Mouse (Mus musculus): Measurements from ENCODE around the gene Hdac10. TPM values are rescaled to one million over a fixed set of nuclear protein-coding genes. Genes with fewer than 3 reads are reported as not detected.

Gene Hdac10
- polyA plus RNA-seq, 1 experiment from 2014 or later: 24.3 TPM

GRCm38 (mm10) chr15:89169431-89169830 is 40.9 kb upstream of the Hdac10 start:
- Histone ChIP-seq H3K9ac (peak overlapping the region; percentile 25), H3K4me3 (peak overlapping the region; percentile 22), H3K4me2 (peak overlapping the region; percentile 50), H3K27me3 (no peaks in the 10 kb centered on the region), H3K36me3 (peaks cover 41% of the 10 kb centered on the region), H3K27ac (peak overlapping the region; percentile 86), H3K4me1 (peaks cover 58% of the 10 kb centered on the region), H3K9me3 (no peaks in the 10 kb centered on the region)
- peak; percentile 77 for ATAC-seq (ENCODE audit: borderline replicate concordance, extremely low read depth, low FRiP score, low TSS enrichment)
- WGBS: 9% methylated on average over 10 of the region's 10 CpGs

GRCm38 (mm10) chr15:89168922-89169321 is 40.4 kb upstream of the Hdac10 start:
- no peaks in the 10 kb centered on the region for H3K27me3 ChIP-seq
- H3K4me3 ChIP-seq: peak overlapping the region; percentile 22
- H3K9ac ChIP-seq: peak overlapping the region; percentile 25
- peak overlapping the region; percentile 86 for H3K27ac ChIP-seq
- H3K4me2 ChIP-seq: peak overlapping the region; percentile 50
- ATAC-seq (ENCODE audit: borderline replicate concordance, extremely low read depth, low FRiP score, low TSS enrichment): no peak
- peaks cover 53% of the 10 kb centered on the region for H3K4me1 ChIP-seq
- peaks cover 46% of the 10 kb centered on the region for H3K36me3 ChIP-seq
- 38% methylated on average over 10 of the region's 10 CpGs for WGBS
- H3K9me3 ChIP-seq: no peaks in the 10 kb centered on the region

- H3K4me3 ChIP-seq: no peak overlapping the region
- WGBS: 90% methylated on average over 12 of the region's 12 CpGs
- H3K27me3 ChIP-seq: no peaks in the 10 kb centered on the region
- ATAC-seq (ENCODE audit: borderline replicate concordance, extremely low read depth, low FRiP score, low TSS enrichment): no peak
- H3K4me2 ChIP-seq: no peak overlapping the region
- no peak overlapping the region for H3K9ac ChIP-seq
- peaks cover 80% of the 10 kb centered on the region for H3K36me3 ChIP-seq
- no peaks in the 10 kb centered on the region for H3K9me3 ChIP-seq
- H3K4me1 ChIP-seq: peaks cover 33% of the 10 kb centered on the region
- no peak overlapping the region for H3K27ac ChIP-seq
Observed at GRCm38 (mm10) chr15:89165478-89165877, 37.0 kb upstream of the Hdac10 start.

- ATAC-seq (ENCODE audit: borderline replicate concordance, extremely low read depth, low FRiP score, low TSS enrichment): peak; percentile 39
Observed at GRCm38 (mm10) chr15:89161397-89161796, 32.9 kb upstream of the Hdac10 start.

GRCm38 (mm10) chr15:89158516-89158915 is 30.0 kb upstream of the Hdac10 start:
- no peaks in the 10 kb centered on the region for H3K27me3 ChIP-seq
- H3K9ac ChIP-seq: no peak overlapping the region
- H3K27ac ChIP-seq: no peak overlapping the region
- peaks cover 100% of the 10 kb centered on the region for H3K36me3 ChIP-seq
- 94% methylated on average over 16 of the region's 16 CpGs for WGBS
- no peak overlapping the region for H3K4me3 ChIP-seq
- H3K4me2 ChIP-seq: no peak overlapping the region
- no peak for ATAC-seq (ENCODE audit: borderline replicate concordance, extremely low read depth, low FRiP score, low TSS enrichment)
- H3K9me3 ChIP-seq: no peaks in the 10 kb centered on the region
- H3K4me1 ChIP-seq: peaks cover 14% of the 10 kb centered on the region

More at GRCm38 (mm10) chr15:89161397-89161796, 32.9 kb upstream of the Hdac10 start:
- Histone ChIP-seq H3K9me3 (no peaks in the 10 kb centered on the region), H3K36me3 (peaks cover 100% of the 10 kb centered on the region), H3K9ac (no peak overlapping the region), H3K4me3 (no peak overlapping the region), H3K4me1 (peaks cover 14% of the 10 kb centered on the region), H3K4me2 (no peak overlapping the region), H3K27ac (peak overlapping the region; percentile 69), H3K27me3 (no peaks in the 10 kb centered on the region)
- 57% methylated on average over 9 of the region's 9 CpGs for WGBS

GRCm38 (mm10) chr15:89157954-89158353 is 29.5 kb upstream of the Hdac10 start:
- Histone ChIP-seq H3K27me3 (no peaks in the 10 kb centered on the region), H3K4me2 (no peak overlapping the region), H3K27ac (no peak overlapping the region), H3K9ac (no peak overlapping the region), H3K4me1 (peaks cover 14% of the 10 kb centered on the region), H3K36me3 (peaks cover 96% of the 10 kb centered on the region), H3K4me3 (no peak overlapping the region), H3K9me3 (no peaks in the 10 kb centered on the region)
- ATAC-seq (ENCODE audit: borderline replicate concordance, extremely low read depth, low FRiP score, low TSS enrichment): no peak
- WGBS: 52% methylated on average over 7 of the region's 7 CpGs

GRCm38 (mm10) chr15:89152312-89152711 is 23.8 kb upstream of the Hdac10 start:
- H3K36me3 ChIP-seq: peaks cover 40% of the 10 kb centered on the region
- peaks cover 29% of the 10 kb centered on the region for H3K4me1 ChIP-seq
- no peak overlapping the region for H3K4me2 ChIP-seq
- H3K27ac ChIP-seq: no peak overlapping the region
- no peak overlapping the region for H3K9ac ChIP-seq
- peaks cover 28% of the 10 kb centered on the region for H3K27me3 ChIP-seq
- ATAC-seq (ENCODE audit: borderline replicate concordance, extremely low read depth, low FRiP score, low TSS enrichment): no peak
- no peaks in the 10 kb centered on the region for H3K9me3 ChIP-seq
- no peak overlapping the region for H3K4me3 ChIP-seq

- Histone ChIP-seq H3K9me3 (no peaks in the 10 kb centered on the region), H3K4me1 (peaks cover 42% of the 10 kb centered on the region), H3K27ac (peak overlapping the region; percentile 47; the same call in 1 of the 2 replicates), H3K36me3 (peaks cover 17% of the 10 kb centered on the region), H3K4me3 (peak overlapping the region; percentile 74), H3K4me2 (peak overlapping the region; percentile 98), H3K27me3 (peaks cover 51% of the 10 kb centered on the region), H3K9ac (no peak overlapping the region)
- ATAC-seq (ENCODE audit: borderline replicate concordance, extremely low read depth, low FRiP score, low TSS enrichment): 0 out of 2 replicates have a peak, but pooled peaks have one; percentile 21
- WGBS: 2% methylated on average over 13 of the region's 13 CpGs
Observed at GRCm38 (mm10) chr15:89150041-89150390, 21.5 kb upstream of the Hdac10 start.

GRCm38 (mm10) chr15:89149271-89150040 is 21.0 kb upstream of the Hdac10 start, which contains the start of gene Mapk11:
Mapk11 (minus strand) TSS chr15:89149628.
- Histone ChIP-seq H3K9me3 (no peaks in the 10 kb centered on the region), H3K27ac (peak within 1 kb of the TSS; percentile 57)
- WGBS: under 1% methylated on average over 61 of the region's 61 CpGs

GRCm38 (mm10) chr15:89148496-89149270 is 20.2 kb upstream of the Hdac10 start:
- Histone ChIP-seq H3K27me3 (peaks cover 54% of the 10 kb centered on the region), H3K4me3 (peak overlapping the region; percentile 74), H3K4me2 (peak overlapping the region; percentile 98), H3K9me3 (no peaks in the 10 kb centered on the region), H3K9ac (peak overlapping the region; percentile 71), H3K4me1 (peaks cover 42% of the 10 kb centered on the region), H3K27ac (no peak overlapping the region), H3K36me3 (0 out of 2 replicates have a peak, but pooled peaks cover 4% of the 10 kb centered on the region)
- ATAC-seq (ENCODE audit: borderline replicate concordance, extremely low read depth, low FRiP score, low TSS enrichment): no peak
- 6% methylated on average over 25 of the region's 25 CpGs for WGBS

More at GRCm38 (mm10) chr15:89149271-89150040, 21.0 kb upstream of the Hdac10 start, which contains the start of gene Mapk11:
- H3K4me3 ChIP-seq: peak within 1 kb of the TSS; percentile 74
- peaks cover 42% of the 10 kb centered on the region for H3K4me1 ChIP-seq
- H3K27me3 ChIP-seq: peaks cover 54% of the 10 kb centered on the region
- H3K4me2 ChIP-seq: peak within 1 kb of the TSS; percentile 98
- ATAC-seq (ENCODE audit: borderline replicate concordance, extremely low read depth, low FRiP score, low TSS enrichment): peak; percentile 67
- H3K36me3 ChIP-seq: peaks cover 11% of the 10 kb centered on the region; the same call in 1 of the 2 replicates
- peak within 1 kb of the TSS; percentile 71 for H3K9ac ChIP-seq

- ATAC-seq (ENCODE audit: borderline replicate concordance, extremely low read depth, low FRiP score, low TSS enrichment): no peak
- H3K4me3 ChIP-seq: peak overlapping the region; percentile 74
- H3K27ac ChIP-seq: no peak overlapping the region
- no peak overlapping the region for H3K9ac ChIP-seq
- WGBS: 53% methylated on average over 4 of the region's 4 CpGs
- no peaks in the 10 kb centered on the region for H3K36me3 ChIP-seq
- H3K4me2 ChIP-seq: peak overlapping the region; percentile 51; the same call in 1 of the 2 replicates
- H3K4me1 ChIP-seq: peaks cover 42% of the 10 kb centered on the region
- no peaks in the 10 kb centered on the region for H3K9me3 ChIP-seq
- H3K27me3 ChIP-seq: peaks cover 54% of the 10 kb centered on the region
Observed at GRCm38 (mm10) chr15:89147895-89148294, 19.4 kb upstream of the Hdac10 start.

All from lung, embryonic 15.5 days (tissue).